Mouse (Mus musculus): ENCODE measurements around the gene Ppp1r9b.

DNA sequence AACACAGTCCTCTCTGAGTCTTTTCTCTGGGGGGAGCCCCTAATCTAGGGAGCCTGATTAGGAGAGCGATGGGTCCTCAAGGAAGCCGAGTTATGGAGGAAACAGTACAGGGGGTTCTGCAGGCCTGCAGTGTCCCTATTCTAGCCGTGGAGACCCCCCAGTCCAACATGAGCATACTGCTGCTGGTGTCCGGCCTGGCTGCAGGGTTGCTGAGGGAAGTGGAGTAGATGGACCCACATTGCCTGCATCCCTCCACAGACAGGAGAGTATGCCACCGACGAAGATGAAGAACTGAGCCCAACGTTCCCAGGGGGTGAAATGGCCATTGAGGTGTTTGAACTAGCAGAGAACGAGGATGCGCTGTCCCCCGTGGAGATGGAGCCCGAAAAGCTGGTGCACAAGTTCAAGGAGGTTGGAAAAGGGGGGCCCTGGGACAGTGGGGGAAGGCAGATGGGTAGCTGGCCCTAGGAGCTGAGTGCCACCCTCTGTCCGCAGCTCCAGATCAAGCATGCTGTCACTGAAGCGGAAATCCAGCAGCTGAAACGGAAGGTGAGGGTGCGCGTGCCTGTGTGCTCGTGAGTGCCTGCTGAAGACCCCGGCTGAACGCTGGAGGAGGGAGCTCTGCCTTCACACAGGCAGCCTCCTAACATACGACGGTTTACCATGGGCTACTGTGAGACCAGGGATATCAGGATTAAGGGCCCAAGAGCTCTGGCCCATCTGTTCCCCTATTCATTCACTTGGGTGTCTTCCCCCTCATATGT, 10.9 kb downstream of the Ppp1r9b start:
- TF ChIP-seq GATA1 (IDR thresholded peaks at IDR 0.05; ENCODE audit: low read length) (no peak), TAL1 (IDR thresholded peaks at IDR 0.05; ENCODE audit: low read length) (no peak)
